Mouse (Mus musculus) bone marrow, adult 2 months (tissue): ENCODE data around the gene Polr2l. TPM values are rescaled to one million over a fixed set of nuclear protein-coding genes. Genes with fewer than 3 reads are reported as not detected.

Experiments used
- H3K27ac ChIP-seq: fragments of 200-500 bp; 2 replicates; pipeline ENCODE4 v1.5.1; 2012; ENCODE audit warnings: low read depth, mild to moderate bottlenecking, control low read depth, inconsistent platforms, low read length; ENCODE audit not compliant: control insufficient read depth, poor library complexity, insufficient read depth
- H3K4me1 ChIP-seq: fragments of 200-500 bp; 2 replicates; pipeline ENCODE4 v1.6.1; 2011; ENCODE audit warnings: low read length; ENCODE audit not compliant: control insufficient read depth, insufficient read depth
- H3K4me3 ChIP-seq: fragments of 200-500 bp; replicated peaks from 2 replicates; pipeline ENCODE3; 2011; ENCODE audit warnings: mild to moderate bottlenecking, low read depth, low read length, control low read depth; ENCODE audit not compliant: control insufficient read depth
- CTCF ChIP-seq: fragments of 200-500 bp; IDR thresholded peaks from 2 replicates; pipeline ENCODE4 v1.5.1; 2011; ENCODE audit warnings: low read length, control low read depth; ENCODE audit not compliant: control insufficient read depth, insufficient read depth
- POLR2A ChIP-seq: fragments of 200-500 bp; IDR thresholded peaks from 2 replicates; pipeline ENCODE4 v1.6.1; 2011; ENCODE audit warnings: low read depth, mild to moderate bottlenecking, control low read depth, low read length, borderline replicate concordance; ENCODE audit not compliant: control insufficient read depth
- WGBS: fragments of 180-500 bp; shearing (Covaris S2); methylation state at CpG from one replicate; pipeline ENCODE4 v1.1.7; 2018; 5-methylcytosine and 5-hydroxymethylcytosine counted together
- polyA plus RNA-seq: library from polyadenylated mRNA; stranded (reverse); fragments of >200 nt; gene quantifications from 2 replicates; pipeline ENCODE4 v1.2.4, GENCODE M21; 2011; ENCODE audit warnings: low replicate concordance; ENCODE audit not compliant: missing spikeins, insufficient read depth, insufficient read length

Polr2l gene
- polyA plus RNA-seq, 1 experiment = 7.9 TPM

DNA sequence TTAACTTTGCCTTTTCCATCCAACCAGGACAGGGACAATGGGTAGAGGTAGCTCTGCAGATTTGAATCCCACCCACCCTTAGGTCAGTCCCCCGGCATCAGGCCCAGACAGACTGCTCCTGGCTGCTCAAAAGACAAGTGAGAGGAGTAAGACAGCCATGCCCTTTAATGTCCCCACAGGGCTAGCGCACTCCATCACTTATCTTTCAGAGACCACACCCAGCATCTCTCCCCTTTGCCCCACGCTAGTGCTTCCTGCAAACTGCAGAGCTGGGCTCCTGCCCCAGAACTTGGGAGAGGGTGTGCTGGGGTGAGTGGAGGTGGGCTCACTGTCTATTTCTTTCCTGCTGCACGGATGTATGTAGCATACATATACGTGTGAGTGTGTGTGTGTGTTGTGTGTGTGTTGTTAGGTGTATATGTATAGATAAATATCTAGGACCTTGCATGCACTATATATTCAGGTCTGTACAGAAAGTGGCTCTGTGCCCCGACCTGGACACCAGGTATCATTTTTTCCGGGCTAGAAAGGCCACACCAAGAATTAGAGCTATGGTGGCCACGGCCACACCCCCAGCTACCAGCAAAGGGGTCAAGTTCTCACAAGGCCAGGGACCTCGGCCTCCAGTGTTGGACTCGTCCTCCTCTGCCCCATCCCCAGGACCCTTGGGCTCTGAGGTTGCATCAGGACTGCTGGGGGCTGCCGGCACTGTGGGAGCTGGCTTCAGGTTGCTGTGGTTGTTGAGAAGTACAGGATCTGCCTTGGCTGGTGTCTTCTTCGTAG is 47.8 kb downstream of the Polr2l start:
- WGBS = 80% methylated on average over 12 of the region's 12 CpGs
- TF ChIP-seq POLR2A = no peak
- no peak for TF ChIP-seq CTCF
- Histone ChIP-seq H3K27ac (no peak overlapping the region), H3K4me3 (no peak overlapping the region), H3K4me1 (no peaks in the 10 kb centered on the region; the same call in 1 of the 2 replicates)

GRCm38 (mm10) chr7:141423811-141424210 is 51.1 kb downstream of the Polr2l start:
- no peak overlapping the region for H3K4me3 ChIP-seq
- 67% methylated on average over 4 of the region's 4 CpGs for WGBS
- TF ChIP-seq CTCF = no peak
- no peak for TF ChIP-seq POLR2A
- H3K27ac ChIP-seq = no peak overlapping the region
- no peaks in the 10 kb centered on the region for H3K4me1 ChIP-seq

Other genes with a start within 250 kb of the Polr2l start
- 76.7 and 130 TPM in 2 replicates for gene Phrf1, start 246.3 kb downstream of the Polr2l start, polyA plus RNA-seq
- 37.9 and 60.3 TPM in 2 replicates for gene Irf7, start 208.7 kb downstream of the Polr2l start, polyA plus RNA-seq
- not detected in 2 replicates for gene Cdhr5, start 198.3 kb downstream of the Polr2l start, polyA plus RNA-seq
- not detected in 2 replicates for gene Sct, start 196.0 kb downstream of the Polr2l start, polyA plus RNA-seq
- not detected in 2 replicates for gene Drd4, start 183.1 kb downstream of the Polr2l start, polyA plus RNA-seq
- 49.1 and 51.4 TPM in 2 replicates for gene Deaf1, start 147.4 kb downstream of the Polr2l start, polyA plus RNA-seq
- 23.5 and 33.0 TPM in 2 replicates for gene Tmem80, start 147.4 kb downstream of the Polr2l start, polyA plus RNA-seq
- gene Eps8l2, start 136.3 kb downstream of the Polr2l start, polyA plus RNA-seq = 0.57 and 0.79 TPM in 2 replicates
- 324 and 522 TPM in 2 replicates for gene Taldo1, start 82.9 kb downstream of the Polr2l start, polyA plus RNA-seq
- gene Gatd1, start 61.0 kb downstream of the Polr2l start, polyA plus RNA-seq = 26.2 and 33.6 TPM in 2 replicates
- 3.4 TPM in 1 of 2 replicates, not detected in the other for gene Cend1, start 45.6 kb downstream of the Polr2l start, polyA plus RNA-seq
- 18.1 and 30.3 TPM in 2 replicates for gene Slc25a22, start 37.2 kb downstream of the Polr2l start, polyA plus RNA-seq
- 19.4 and 39.6 TPM in 2 replicates for gene Pidd1, start 31.1 kb downstream of the Polr2l start, polyA plus RNA-seq
- gene Rplp2, start 27.8 kb downstream of the Polr2l start, polyA plus RNA-seq = 2,580 and 2,615 TPM in 2 replicates
- gene Pnpla2, start 19.9 kb downstream of the Polr2l start, polyA plus RNA-seq = 14.4 and 21.3 TPM in 2 replicates
- gene Cracr2b, start 14.0 kb downstream of the Polr2l start, polyA plus RNA-seq = 12.4 and 20.7 TPM in 2 replicates
- gene Cd151, start 7.7 kb downstream of the Polr2l start, polyA plus RNA-seq = 22.5 and 34.2 TPM in 2 replicates
- gene Tspan4, start 108 bp upstream of the Polr2l start, polyA plus RNA-seq = 13.2 and 16.4 TPM in 2 replicates
- gene Chid1, start 64.7 kb upstream of the Polr2l start, polyA plus RNA-seq = 5.5 and 10.9 TPM in 2 replicates
- gene Ap2a2, start 87.0 kb upstream of the Polr2l start, polyA plus RNA-seq = 38.8 and 59.9 TPM in 2 replicates
- gene Muc6, start 180.2 kb upstream of the Polr2l start, polyA plus RNA-seq = 0.25 TPM in 1 of 2 replicates, not detected in the other
- 0.75 TPM in 1 of 2 replicates, not detected in the other for gene Muc2, start 215.2 kb upstream of the Polr2l start, polyA plus RNA-seq